Mouse (Mus musculus) T-helper 1 cell (primary cell): ENCODE data around the gene Scn10a.

Source experiments
- in situ Hi-C: fragments of 300-600 bp; cut with MboI, MseI; formaldehyde crosslinking; loops from one replicate; pipeline ENCODE4 v1.15.1; 2025; ENCODE audit warnings: high pct_unique_total_duplicates

Scn10a gene

DNA sequence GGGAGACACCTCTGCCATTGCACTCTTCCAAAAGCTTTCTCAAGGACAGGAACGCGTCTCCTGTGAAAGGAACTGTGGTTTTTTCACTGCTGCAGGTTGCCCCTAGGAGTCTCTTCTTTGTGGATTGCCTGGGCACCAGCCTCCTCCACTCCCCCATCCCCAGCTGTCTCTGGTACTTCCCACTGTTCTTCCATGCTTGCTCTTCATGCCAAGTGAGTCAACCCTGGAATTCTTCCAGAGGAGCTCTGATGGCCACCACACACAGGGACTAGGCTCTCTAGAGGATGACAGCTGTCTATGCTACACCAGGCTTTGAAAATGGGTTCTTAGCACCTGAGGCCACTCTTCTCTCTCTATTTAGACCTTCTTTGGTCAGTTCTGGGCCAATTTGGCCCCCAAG is 142.1 kb downstream of the Scn10a start:
- in situ Hi-C loops: no loop called here

DNA sequence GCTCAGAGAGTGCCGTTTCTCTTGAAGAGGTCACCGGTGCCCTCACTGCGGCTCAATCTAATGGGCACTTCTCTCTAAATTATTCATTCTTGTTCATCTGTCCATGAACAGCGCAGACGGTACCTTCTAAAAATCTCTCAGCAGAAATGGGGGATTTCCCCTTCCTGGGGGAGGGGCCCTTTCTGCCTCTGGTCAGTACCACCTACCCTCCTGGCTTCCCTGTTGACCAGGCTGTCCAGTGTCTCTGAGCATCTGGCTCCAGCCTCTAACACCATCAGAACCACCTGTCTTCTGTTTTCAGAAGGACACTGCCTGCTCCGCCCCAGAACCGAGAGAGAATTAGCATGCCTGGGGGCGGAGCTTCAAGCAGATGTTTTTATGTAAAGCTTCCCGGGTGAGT is 143.4 kb downstream of the Scn10a start:
- in situ Hi-C loops: no loop called here

- in situ Hi-C loops: no loop called here
Observed at GRCm38 (mm10) chr9:119574366-119574765, 144.8 kb downstream of the Scn10a start.

GRCm38 (mm10) chr9:119573009-119573408 is 146.1 kb downstream of the Scn10a start:
- in situ Hi-C loops: no loop called here

DNA sequence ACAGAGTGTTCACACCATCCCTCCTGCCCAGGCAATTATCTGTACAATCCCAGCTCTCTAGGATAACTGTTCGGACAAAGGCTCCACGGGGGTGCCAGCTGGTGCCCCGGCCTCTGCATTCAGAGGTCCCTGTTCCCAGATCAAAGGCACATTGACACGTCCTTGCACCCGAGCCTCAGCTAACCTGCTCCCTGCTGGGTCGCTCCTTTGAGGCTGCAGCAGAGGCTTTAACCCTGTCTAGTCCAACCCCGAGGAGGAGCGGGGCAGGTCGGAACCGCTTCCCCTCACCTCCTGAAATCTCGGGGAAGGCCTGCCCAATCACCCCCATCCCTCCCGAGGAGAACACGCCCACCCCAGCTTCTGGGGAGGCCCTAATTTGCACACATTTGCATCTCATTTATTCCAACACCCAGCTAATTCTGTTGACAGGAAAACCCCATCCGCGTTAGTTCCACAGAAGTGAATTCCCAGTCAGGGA is 147.7 kb downstream of the Scn10a start:
- in situ Hi-C loops: no loop called here

- in situ Hi-C loops: no loop called here
Observed at GRCm38 (mm10) chr9:119570652-119571051, 148.5 kb downstream of the Scn10a start.

- in situ Hi-C loops: no loop called here
Observed at GRCm38 (mm10) chr9:119568732-119569131, 150.4 kb downstream of the Scn10a start.

GRCm38 (mm10) chr9:119567800-119568199 is 151.3 kb downstream of the Scn10a start:
- in situ Hi-C loops: no loop called here

DNA sequence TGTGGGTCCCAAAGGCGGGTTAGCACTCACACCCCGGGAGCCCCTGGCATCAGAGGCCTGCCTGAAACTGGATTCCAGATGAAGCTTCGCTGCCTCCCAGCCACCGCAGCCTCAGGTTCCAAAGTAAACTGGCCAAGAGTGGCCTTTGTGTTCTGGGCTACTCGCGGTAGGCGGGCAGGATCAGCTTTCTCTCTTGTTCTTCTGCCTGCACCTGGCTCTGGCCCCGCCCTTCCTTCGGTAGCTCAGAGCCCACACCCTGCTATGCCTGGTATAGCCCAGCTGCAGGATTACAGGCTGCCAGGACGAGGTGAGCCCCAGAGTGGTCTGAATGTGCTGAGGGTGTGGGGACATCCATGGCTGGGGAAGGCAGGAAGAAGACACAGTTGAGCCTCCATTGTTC is 152.9 kb downstream of the Scn10a start:
- in situ Hi-C loops: no loop called here

DNA sequence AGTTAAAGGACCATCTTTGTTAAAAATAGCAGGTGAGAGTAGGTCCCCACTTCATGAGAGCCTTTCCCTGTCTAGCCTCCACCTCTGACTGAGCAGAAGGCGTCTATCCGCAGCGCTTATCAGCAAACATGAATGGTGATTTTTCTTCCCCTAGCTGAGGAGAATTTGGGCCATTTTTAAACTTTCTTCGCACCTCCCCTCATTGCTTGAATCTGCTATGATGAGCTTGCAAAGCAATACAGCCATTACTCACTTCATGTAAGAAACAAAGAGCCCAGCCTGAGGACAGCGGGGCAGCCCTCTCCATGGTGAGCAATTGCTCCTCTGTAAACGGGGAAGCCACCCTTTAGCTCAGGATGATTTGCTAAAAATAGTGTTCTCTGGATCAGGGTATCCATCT is 154.3 kb downstream of the Scn10a start:
- in situ Hi-C loops: no loop called here

- in situ Hi-C loops: no loop called here
Observed at GRCm38 (mm10) chr9:119563617-119564016, 155.5 kb downstream of the Scn10a start.

- in situ Hi-C loops: no loop called here
Observed at GRCm38 (mm10) chr9:119562256-119562655, 156.9 kb downstream of the Scn10a start.

GRCm38 (mm10) chr9:119561746-119562145 is 157.4 kb downstream of the Scn10a start:
- in situ Hi-C loops: no loop called here

DNA sequence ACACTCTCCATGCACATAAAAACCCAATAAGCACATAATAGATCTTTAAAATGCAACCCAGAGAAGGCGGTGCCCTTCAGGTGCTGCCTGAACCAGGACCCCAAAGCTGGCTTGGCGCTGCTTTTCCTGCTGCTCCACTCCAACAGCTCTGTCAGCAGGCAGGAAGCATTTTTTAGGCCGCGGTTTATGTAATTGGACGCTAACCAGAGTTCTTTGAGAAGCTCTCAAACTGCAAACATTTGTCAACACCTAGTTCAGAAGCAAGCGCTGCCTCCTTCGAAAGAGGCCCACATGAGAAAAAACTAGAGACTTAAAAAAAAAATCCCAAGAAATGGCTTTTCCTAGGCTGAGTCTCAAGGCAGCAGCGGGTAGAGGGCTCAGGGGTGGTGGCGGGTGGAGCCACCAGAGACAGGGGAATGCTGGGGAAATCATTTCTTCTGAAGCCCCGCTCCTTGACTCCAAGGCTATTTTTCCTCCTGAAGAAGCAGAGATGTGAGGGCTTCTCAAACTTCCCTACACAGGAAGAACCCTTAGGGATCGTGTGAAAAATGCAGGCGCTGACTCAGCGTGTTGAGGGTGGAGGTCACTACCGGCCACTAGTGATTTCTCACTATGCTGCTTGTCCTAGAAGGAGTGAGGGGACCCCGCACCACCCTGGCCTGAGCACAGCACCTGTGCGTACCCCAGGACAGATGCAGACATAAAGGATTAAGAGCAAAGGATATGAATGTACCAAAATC is 159.4 kb downstream of the Scn10a start:
- in situ Hi-C loops: no loop called here
